Mouse (Mus musculus): ENCODE results near the gene Gal3st4. TPM values are rescaled to one million over a fixed set of nuclear protein-coding genes. Genes with fewer than 3 reads are reported as not detected.

Gal3st4 gene
- 2.1 and 2.7 TPM in 2 replicates for polyA plus RNA-seq (2015; fragmentation: Nextera tagmentation; extraction: Ambion mirVana)

DNA sequence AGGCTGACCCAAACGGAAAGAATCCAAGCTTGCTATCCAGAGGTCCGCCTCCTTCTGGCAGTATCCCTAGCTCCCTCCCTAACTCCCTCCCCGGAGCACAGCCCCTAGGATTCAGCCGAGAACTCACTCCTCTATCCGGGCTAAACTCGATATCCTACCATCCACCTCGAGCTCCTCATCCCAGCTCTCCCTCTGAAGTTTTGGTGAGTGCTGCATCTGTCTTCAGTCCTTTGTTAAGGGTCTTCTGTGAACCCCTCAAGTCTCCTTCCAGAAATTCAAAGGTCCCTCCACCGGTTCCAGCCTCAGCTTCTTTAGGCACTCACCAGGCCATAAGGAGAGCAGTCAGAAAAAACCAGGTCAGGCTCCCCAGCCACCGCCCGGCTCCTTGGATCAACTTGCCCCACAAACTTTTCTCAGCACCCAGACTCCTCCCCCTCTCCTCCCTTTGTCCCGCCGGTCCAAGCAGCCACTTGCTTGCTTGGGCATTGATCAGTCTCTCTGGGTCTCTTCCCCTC is at the start of gene Gal3st4:
Gene Gal3st4, minus strand, starts transcription at position 432 of the 515 bp plus-strand sequence.
- peaks cover 14% of the 10 kb centered on the region for H3K36me3 ChIP-seq
- ATAC-seq (replicated peaks; ENCODE audit: low FRiP score): 0 out of 2 replicates have a peak, but pooled peaks have one; percentile 34
- peak within 1 kb of the TSS; percentile 52 for H3K4me2 ChIP-seq
- peak within 1 kb of the TSS; percentile 30 for H3K4me3 ChIP-seq (replicated peaks)
- 3% methylated on average over 12 of the region's 12 CpGs for WGBS
- peak within 1 kb of the TSS; percentile 77 for H3K27ac ChIP-seq
- no peaks in the 10 kb centered on the region for H3K9me3 ChIP-seq (replicated peaks)
- H3K27me3 ChIP-seq: no peaks in the 10 kb centered on the region
- peaks cover 39% of the 10 kb centered on the region for H3K4me1 ChIP-seq
- peak within 1 kb of the TSS; percentile 23 for H3K9ac ChIP-seq

GRCm38 (mm10) chr5:138312795-138313194 is 40.2 kb upstream of the Gal3st4 start:
- Histone ChIP-seq H3K9me3 (replicated peaks) (no peaks in the 10 kb centered on the region), H3K27ac (no peak overlapping the region), H3K27me3 (no peaks in the 10 kb centered on the region), H3K4me2 (no peak overlapping the region), H3K4me3 (replicated peaks) (no peak overlapping the region), H3K4me1 (no peaks in the 10 kb centered on the region), H3K36me3 (no peaks in the 10 kb centered on the region), H3K9ac (no peak overlapping the region)
- WGBS: 88% methylated on average over 3 of the region's 3 CpGs
- no peak for ATAC-seq (replicated peaks; ENCODE audit: low FRiP score)

- Histone ChIP-seq H3K4me1 (no peaks in the 10 kb centered on the region), H3K9me3 (replicated peaks) (no peaks in the 10 kb centered on the region), H3K9ac (no peak overlapping the region), H3K27me3 (no peaks in the 10 kb centered on the region), H3K27ac (no peak overlapping the region), H3K4me2 (no peak overlapping the region), H3K4me3 (replicated peaks) (no peak overlapping the region), H3K36me3 (no peaks in the 10 kb centered on the region)
- WGBS: 82% methylated on average over 2 of the region's 2 CpGs
- ATAC-seq (replicated peaks; ENCODE audit: low FRiP score): no peak
Measured at GRCm38 (mm10) chr5:138299613-138300012, 27.0 kb upstream of the Gal3st4 start.

GRCm38 (mm10) chr5:138294158-138294557 is 21.5 kb upstream of the Gal3st4 start:
- H3K9me3 ChIP-seq (replicated peaks): no peaks in the 10 kb centered on the region
- no peak for ATAC-seq (replicated peaks; ENCODE audit: low FRiP score)

GRCm38 (mm10) chr5:138291638-138292037 is 19.0 kb upstream of the Gal3st4 start:
- Histone ChIP-seq H3K9ac (no peak overlapping the region), H3K4me3 (replicated peaks) (no peak overlapping the region), H3K4me2 (no peak overlapping the region), H3K27ac (no peak overlapping the region), H3K4me1 (no peaks in the 10 kb centered on the region), H3K9me3 (replicated peaks) (no peaks in the 10 kb centered on the region), H3K27me3 (no peaks in the 10 kb centered on the region), H3K36me3 (no peaks in the 10 kb centered on the region)
- WGBS: 86% methylated on average over 1 of the region's 1 CpGs
- no peak for ATAC-seq (replicated peaks; ENCODE audit: low FRiP score)

More at GRCm38 (mm10) chr5:138294158-138294557, 21.5 kb upstream of the Gal3st4 start:
- Histone ChIP-seq H3K4me2 (no peak overlapping the region), H3K9ac (no peak overlapping the region), H3K4me1 (no peaks in the 10 kb centered on the region), H3K27me3 (no peaks in the 10 kb centered on the region), H3K36me3 (no peaks in the 10 kb centered on the region), H3K27ac (no peak overlapping the region), H3K4me3 (replicated peaks) (no peak overlapping the region)

GRCm38 (mm10) chr5:138287861-138288260 is 15.2 kb upstream of the Gal3st4 start:
- no peaks in the 10 kb centered on the region for H3K36me3 ChIP-seq
- no peak overlapping the region for H3K9ac ChIP-seq
- no peaks in the 10 kb centered on the region for H3K27me3 ChIP-seq
- no peak overlapping the region for H3K27ac ChIP-seq
- H3K4me1 ChIP-seq: no peaks in the 10 kb centered on the region
- ATAC-seq (replicated peaks; ENCODE audit: low FRiP score): no peak
- no peak overlapping the region for H3K4me2 ChIP-seq
- no peaks in the 10 kb centered on the region for H3K9me3 ChIP-seq (replicated peaks)
- WGBS: 75% methylated on average over 3 of the region's 3 CpGs
- H3K4me3 ChIP-seq (replicated peaks): no peak overlapping the region

DNA sequence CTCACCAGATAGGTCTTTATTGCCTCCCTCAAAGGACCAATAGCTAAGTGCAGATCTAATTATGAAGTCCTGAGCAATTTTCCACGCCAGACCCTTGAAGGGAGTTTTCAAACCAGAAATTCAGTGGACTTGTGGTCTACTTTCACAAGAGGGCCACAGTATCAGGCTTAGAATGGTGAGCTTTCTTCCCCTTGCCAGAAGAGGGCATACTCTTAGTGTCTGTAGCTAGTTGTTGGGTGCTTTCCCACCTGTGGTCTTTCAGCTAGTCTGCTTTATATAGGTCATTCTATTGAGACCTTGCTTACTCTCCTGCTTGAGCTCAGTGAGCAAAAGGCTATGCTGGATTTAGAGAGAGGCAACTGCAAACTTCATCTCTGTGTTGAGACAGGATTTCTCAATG is 10.9 kb upstream of the Gal3st4 start:
- Histone ChIP-seq H3K9me3 (replicated peaks) (peaks cover 7% of the 10 kb centered on the region; the same call in 1 of the 2 replicates), H3K27me3 (peaks cover 7% of the 10 kb centered on the region; the same call in 1 of the 2 replicates), H3K9ac (no peak overlapping the region), H3K4me1 (peaks cover 14% of the 10 kb centered on the region), H3K4me3 (replicated peaks) (no peak overlapping the region), H3K36me3 (no peaks in the 10 kb centered on the region), H3K27ac (no peak overlapping the region), H3K4me2 (no peak overlapping the region)
- 61% methylated on average over 1 of the region's 1 CpGs for WGBS
- no peak for ATAC-seq (replicated peaks; ENCODE audit: low FRiP score)

- no peak overlapping the region for H3K27ac ChIP-seq
- ATAC-seq (replicated peaks; ENCODE audit: low FRiP score): no peak
- no peak overlapping the region for H3K4me3 ChIP-seq (replicated peaks)
- peaks cover 22% of the 10 kb centered on the region for H3K4me1 ChIP-seq
- H3K36me3 ChIP-seq: peaks cover 9% of the 10 kb centered on the region
- WGBS: 73% methylated on average over 2 of the region's 2 CpGs
- peaks cover 7% of the 10 kb centered on the region; the same call in 1 of the 2 replicates for H3K27me3 ChIP-seq
- H3K9ac ChIP-seq: no peak overlapping the region
- peaks cover 7% of the 10 kb centered on the region; the same call in 1 of the 2 replicates for H3K9me3 ChIP-seq (replicated peaks)
- H3K4me2 ChIP-seq: no peak overlapping the region
Measured at GRCm38 (mm10) chr5:138281798-138282197, 9.2 kb upstream of the Gal3st4 start.

GRCm38 (mm10) chr5:138280829-138281228 is 8.2 kb upstream of the Gal3st4 start:
- Histone ChIP-seq H3K27ac (no peak overlapping the region), H3K4me3 (replicated peaks) (no peak overlapping the region), H3K9ac (no peak overlapping the region), H3K4me2 (peak overlapping the region; percentile 84; the same call in 1 of the 2 replicates), H3K4me1 (peaks cover 31% of the 10 kb centered on the region), H3K27me3 (peaks cover 7% of the 10 kb centered on the region; the same call in 1 of the 2 replicates), H3K36me3 (peaks cover 14% of the 10 kb centered on the region), H3K9me3 (replicated peaks) (peaks cover 7% of the 10 kb centered on the region; the same call in 1 of the 2 replicates)
- 90% methylated on average over 15 of the region's 15 CpGs for WGBS
- ATAC-seq (replicated peaks; ENCODE audit: low FRiP score): no peak

DNA sequence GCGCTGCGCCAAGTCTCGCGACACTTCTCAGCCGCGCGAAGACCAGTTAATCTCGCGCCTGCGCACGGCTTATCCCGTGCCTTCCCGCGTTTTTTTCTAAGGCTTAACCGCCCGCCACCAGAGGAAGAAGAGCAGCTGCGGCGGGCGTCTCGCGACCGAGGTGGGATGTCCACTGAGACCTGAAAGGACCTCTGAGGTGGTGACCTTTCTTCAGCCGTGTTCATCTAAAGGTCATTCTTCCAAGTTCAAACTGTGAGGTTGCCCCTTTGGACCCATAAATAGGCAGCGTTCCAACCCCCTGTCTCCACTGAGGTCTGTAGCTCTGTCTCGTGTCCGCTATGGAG is 7.8 kb upstream of the Gal3st4 start:
- Histone ChIP-seq H3K4me1 (peaks cover 36% of the 10 kb centered on the region), H3K27me3 (peaks cover 7% of the 10 kb centered on the region; the same call in 1 of the 2 replicates), H3K27ac (no peak overlapping the region), H3K4me3 (replicated peaks) (peak overlapping the region; percentile 80), H3K9ac (no peak overlapping the region), H3K9me3 (replicated peaks) (peaks cover 7% of the 10 kb centered on the region; the same call in 1 of the 2 replicates), H3K4me2 (peak overlapping the region; percentile 84), H3K36me3 (peaks cover 14% of the 10 kb centered on the region)
- ATAC-seq (replicated peaks; ENCODE audit: low FRiP score): no peak
- 24% methylated on average over 26 of the region's 26 CpGs for WGBS

DNA sequence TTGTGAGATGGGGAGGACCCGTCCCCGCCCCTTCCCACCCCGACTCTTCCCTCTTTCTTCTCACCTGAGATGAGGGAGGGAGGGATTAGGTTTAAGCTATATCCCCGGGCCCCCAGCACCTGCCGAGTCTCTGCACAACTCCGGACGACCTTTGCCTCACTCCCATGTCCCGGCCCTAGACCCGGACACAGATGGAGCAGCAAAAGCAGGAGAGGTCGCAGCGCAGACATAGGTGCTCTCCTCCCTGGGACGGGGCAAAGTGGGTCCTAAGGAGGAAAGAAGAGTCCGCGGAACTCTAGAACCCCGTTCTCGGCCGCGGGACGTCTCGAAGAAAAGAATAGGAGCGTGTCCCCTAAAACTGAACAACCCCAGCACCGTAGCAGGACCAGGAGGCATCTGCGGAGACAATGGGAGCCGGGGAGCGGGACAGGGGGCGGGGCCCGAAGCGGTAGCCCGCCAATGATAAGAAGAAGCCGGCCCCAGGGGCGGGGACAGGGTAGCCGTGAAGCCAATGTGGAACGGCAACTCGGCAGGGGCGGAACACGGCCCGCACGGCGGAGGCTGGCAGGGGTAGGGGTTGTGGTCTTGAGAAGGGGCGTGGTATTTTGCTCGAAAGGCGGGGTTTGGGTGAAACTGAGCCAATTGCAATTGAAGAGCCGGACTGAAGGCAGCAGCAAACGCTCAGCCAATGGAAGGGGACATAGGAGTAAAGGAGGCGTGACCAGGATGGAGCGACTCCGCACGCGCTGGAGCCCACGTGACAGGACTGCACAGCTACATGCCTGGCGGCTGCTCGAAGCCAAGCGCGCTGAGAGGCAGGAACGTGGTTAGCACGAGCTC is 7.2 kb upstream of the Gal3st4 start, which contains the start of the genes Gm43720, Gpc2 and Stag3:
Gene Gm43720, minus strand, starts transcription at position 374 of the 840 bp plus-strand sequence.
Gene Gpc2, minus strand, starts transcription at position 421 of the 840 bp plus-strand sequence.
Gene Stag3, plus strand, starts transcription at position 656 of the 840 bp plus-strand sequence.
- WGBS: under 1% methylated on average over 55 of the region's 56 CpGs
- H3K27ac ChIP-seq: peak within 1 kb of the TSS; percentile 66; the same call in 1 of the 2 replicates
- ATAC-seq (replicated peaks; ENCODE audit: low FRiP score): peak; percentile 99
- H3K4me3 ChIP-seq (replicated peaks): peak within 1 kb of the TSS; percentile 80
- peaks cover 41% of the 10 kb centered on the region for H3K4me1 ChIP-seq
- peaks cover 7% of the 10 kb centered on the region; the same call in 1 of the 2 replicates for H3K9me3 ChIP-seq (replicated peaks)
- peaks cover 14% of the 10 kb centered on the region for H3K36me3 ChIP-seq
- H3K9ac ChIP-seq: peak within 1 kb of the TSS; percentile 87
- H3K27me3 ChIP-seq: peaks cover 7% of the 10 kb centered on the region; the same call in 1 of the 2 replicates
- H3K4me2 ChIP-seq: peak within 1 kb of the TSS; percentile 84

DNA sequence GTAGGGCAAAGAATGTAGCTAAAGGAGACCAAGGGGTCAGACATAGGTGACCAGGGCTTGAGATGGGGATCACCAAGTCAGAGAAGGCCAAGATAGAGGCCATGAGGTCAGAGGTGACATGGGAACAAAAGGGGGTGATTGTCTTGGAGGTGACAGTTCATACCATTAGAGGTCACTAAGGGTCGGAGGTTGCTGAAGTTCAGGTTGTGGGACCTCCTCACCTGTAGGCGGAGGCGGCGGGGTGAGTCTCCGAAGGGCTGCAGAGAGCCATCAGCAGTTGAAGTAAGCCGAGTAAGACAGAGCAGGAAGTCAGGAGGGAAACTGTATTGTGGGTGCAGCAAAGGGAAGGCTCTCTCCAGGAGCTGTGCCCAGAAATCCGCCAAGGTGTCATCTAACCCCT is 5.4 kb upstream of the Gal3st4 start:
- Histone ChIP-seq H3K4me3 (replicated peaks) (peak overlapping the region; percentile 80; the same call in 1 of the 2 replicates), H3K27me3 (peaks cover 7% of the 10 kb centered on the region; the same call in 1 of the 2 replicates), H3K9ac (no peak overlapping the region), H3K9me3 (replicated peaks) (peaks cover 7% of the 10 kb centered on the region; the same call in 1 of the 2 replicates), H3K36me3 (peaks cover 17% of the 10 kb centered on the region), H3K4me1 (peaks cover 44% of the 10 kb centered on the region), H3K4me2 (peak overlapping the region; percentile 84), H3K27ac (no peak overlapping the region)
- ATAC-seq (replicated peaks; ENCODE audit: low FRiP score): no peak
- 87% methylated on average over 7 of the region's 7 CpGs for WGBS

Data from kidney, embryonic 15.5 days (tissue).